Mouse (Mus musculus) midbrain, postnatal 0 days (tissue): ENCODE results near the gene Vax1. TPM values are rescaled to one million over a fixed set of nuclear protein-coding genes. Genes with fewer than 3 reads are reported as not detected.
A peak's percentile ranks its signal among the peaks of the same experiment; 100 is the strongest.

Experiments
- ATAC-seq: fragments of 200-750 bp; cut with Nextera tagmentation; 2 replicates; pipeline ENCODE4 v1.8.0; 2017; ENCODE audit warnings: moderate number of reproducible peaks, mild to moderate bottlenecking, moderate TSS enrichment, moderate library complexity; ENCODE audit not compliant: low FRiP score
- DNase-seq: peaks from one replicate; pipeline ENCODE4 v3.0.0-alpha.2; 2015; ENCODE audit warnings: low spot score
- H3K27ac ChIP-seq: fragments of 300-500 bp; sonication (generic); 2 replicates; pipeline ENCODE4 v1.5.1; 2014; ENCODE audit warnings: low read depth, mild to moderate bottlenecking, low read length, mixed read lengths
- H3K27me3 ChIP-seq: fragments of 300-500 bp; sonication (generic); 2 replicates; pipeline ENCODE4 v1.6.1; 2014; ENCODE audit warnings: low read length, control low read depth, mixed read lengths; ENCODE audit not compliant: insufficient read depth
- H3K36me3 ChIP-seq: fragments of 300-500 bp; sonication (generic); 2 replicates; pipeline ENCODE4 v1.6.1; 2014; ENCODE audit warnings: low read length, control low read depth, mixed read lengths; ENCODE audit not compliant: insufficient read depth
- H3K4me1 ChIP-seq: fragments of 300-500 bp; sonication (generic); 2 replicates; pipeline ENCODE4 v1.6.1; 2014; ENCODE audit warnings: mild to moderate bottlenecking, control low read depth, antibody characterized with exemption, low read length, mixed read lengths; ENCODE audit not compliant: insufficient read depth
- H3K4me2 ChIP-seq: fragments of 300-500 bp; sonication (generic); 2 replicates; pipeline ENCODE4 v1.6.1; 2014; ENCODE audit warnings: low read depth, mild to moderate bottlenecking, low read length, mixed read lengths; ENCODE audit not compliant: poor library complexity, severe bottlenecking
- H3K4me3 ChIP-seq: fragments of 300-500 bp; sonication (generic); 2 replicates; pipeline ENCODE4 v1.5.1; 2014; ENCODE audit warnings: low read depth, mild to moderate bottlenecking, low read length, moderate library complexity
- H3K9ac ChIP-seq: fragments of 300-500 bp; sonication (generic); replicated peaks from 2 replicates; pipeline ENCODE4 v1.6.1; 2014; ENCODE audit warnings: mild to moderate bottlenecking, low read length, moderate library complexity, mixed read lengths; ENCODE audit not compliant: poor library complexity, severe bottlenecking
- H3K9me3 ChIP-seq: fragments of 300-500 bp; sonication (generic); 2 replicates; pipeline ENCODE4 v1.6.1; 2016; ENCODE audit warnings: low read length, control low read depth
- CTCF ChIP-seq: IDR thresholded peaks from 2 replicates; pipeline ENCODE4 v1.5.1; 2016; ENCODE audit warnings: antibody characterized with exemption, mild to moderate bottlenecking
- WGBS: fragments of 180-500 bp; shearing (Covaris S2); extraction: QIAGEN DNeasy Blood & Tissue Kit; methylation state at CpG from one replicate; pipeline ENCODE4 v1.1.7; 2014; 5-methylcytosine and 5-hydroxymethylcytosine counted together
- polyA plus RNA-seq: library from polyadenylated mRNA; unstranded; fragments of >200 nt; fragmentation: Nextera tagmentation; extraction: Ambion mirVana; gene quantifications from 2 replicates; pipeline ENCODE4 v1.2.1, GENCODE M21; 2015
- total RNA-seq: library from RNA; depleted of rRNA; stranded (reverse); fragments of >200 nt; gene quantifications from 2 replicates; pipeline ENCODE4 v1.2.3, GENCODE M21; 2014

Vax1 gene
- total and polyA plus RNA-seq, 2 experiments from 2014 or later = 2.2 TPM; not detected in 1

DNA sequence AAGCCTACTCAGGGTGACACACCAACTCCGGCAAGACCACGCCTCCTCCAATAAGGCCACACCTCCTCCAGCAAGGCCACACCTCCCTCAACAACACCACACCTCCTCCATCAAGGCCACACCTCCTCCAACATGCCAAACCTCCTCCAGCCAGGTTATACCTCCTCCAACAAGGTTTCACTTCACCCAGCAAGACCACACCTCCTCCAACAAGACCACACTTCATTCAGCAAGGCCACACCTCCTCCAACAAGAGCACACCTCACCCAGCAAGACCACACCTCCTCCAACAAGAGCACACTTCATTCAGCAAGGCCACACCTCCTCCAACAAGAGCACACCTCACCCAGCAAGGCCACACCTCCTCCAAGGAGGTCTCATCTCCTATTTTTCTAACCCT is 15.7 kb downstream of the Vax1 start:
- WGBS = 74% methylated on average over 2 of the region's 2 CpGs

DNA sequence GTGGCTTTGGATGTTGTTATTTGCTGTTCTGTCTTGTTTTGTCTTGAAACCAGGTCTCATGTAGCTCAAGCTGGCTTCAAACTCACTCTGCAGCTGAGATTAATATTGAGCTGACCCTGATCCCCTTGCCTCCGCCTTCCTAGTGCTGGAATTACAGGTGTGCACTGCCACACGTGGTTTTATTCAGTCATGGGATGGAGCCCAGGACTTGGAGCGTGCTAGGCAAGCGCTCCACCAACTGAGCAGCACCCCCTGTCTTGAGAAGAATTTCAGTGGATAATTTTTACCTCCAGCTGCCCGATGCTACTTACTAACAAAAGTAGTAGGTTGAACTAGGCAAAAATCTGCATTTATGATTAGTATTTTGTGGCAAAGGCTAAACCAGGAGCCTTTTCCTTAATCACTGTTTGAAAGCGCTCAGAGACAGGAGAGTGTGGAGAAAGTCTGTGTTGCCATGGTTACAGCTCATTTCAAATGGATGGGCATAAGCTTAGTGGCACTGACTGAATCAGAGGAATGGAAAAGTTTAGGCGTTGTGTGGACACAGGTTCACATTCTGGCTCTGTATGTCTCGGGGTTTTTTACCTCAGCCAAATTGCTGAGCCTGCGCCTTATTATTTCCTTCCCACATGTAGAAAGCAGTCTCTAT is 24.2 kb downstream of the Vax1 start:
- H3K36me3 ChIP-seq = no peaks in the 10 kb centered on the region
- 0 out of 2 replicates have a peak, but pooled peaks cover 7% of the 10 kb centered on the region for H3K4me1 ChIP-seq
- H3K4me2 ChIP-seq = no peak overlapping the region
- WGBS = 28% methylated on average over 9 of the region's 9 CpGs
- 0 out of 2 replicates have a peak, but pooled peaks have one; percentile 68 for ATAC-seq
- peak; percentile 43 for TF ChIP-seq CTCF
- no peaks in the 10 kb centered on the region for H3K27me3 ChIP-seq
- DNase-seq = peak; percentile 69
- no peaks in the 10 kb centered on the region for H3K9me3 ChIP-seq
- no peak overlapping the region for H3K4me3 ChIP-seq
- no peak overlapping the region for H3K9ac ChIP-seq
- no peak overlapping the region for H3K27ac ChIP-seq

More for the DNA sequence above, 15.7 kb downstream of the Vax1 start:
- H3K4me2 ChIP-seq = no peak overlapping the region
- no peak overlapping the region for H3K27ac ChIP-seq
- no peak overlapping the region for H3K9ac ChIP-seq
- TF ChIP-seq CTCF = no peak
- H3K27me3 ChIP-seq = peaks cover 7% of the 10 kb centered on the region; the same call in 1 of the 2 replicates
- H3K9me3 ChIP-seq = no peaks in the 10 kb centered on the region
- H3K36me3 ChIP-seq = no peaks in the 10 kb centered on the region
- no peak for DNase-seq
- no peaks in the 10 kb centered on the region for H3K4me1 ChIP-seq
- no peak for ATAC-seq
- H3K4me3 ChIP-seq = no peak overlapping the region

DNA sequence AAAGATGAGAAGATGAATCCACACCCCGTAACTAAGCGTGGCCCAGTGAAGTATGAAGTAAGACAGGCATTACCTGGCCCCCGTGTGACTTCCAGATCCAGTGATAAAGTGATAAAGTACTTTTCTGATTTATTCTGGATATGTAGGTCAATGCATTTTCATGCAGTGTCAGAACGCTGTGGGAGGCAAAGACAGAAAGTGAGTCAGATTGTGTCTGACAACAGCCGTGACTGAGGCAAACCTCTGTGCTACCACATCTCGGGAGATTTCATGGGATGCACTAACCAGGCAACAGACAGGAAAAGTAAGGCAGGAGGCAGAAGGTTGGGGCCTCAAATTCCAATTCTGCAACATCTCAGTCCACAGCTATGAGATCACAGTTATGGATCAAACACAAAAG is 24.8 kb downstream of the Vax1 start:
- DNase-seq (no peak), ATAC-seq (no peak)
- 0 out of 2 replicates have a peak, but pooled peaks cover 7% of the 10 kb centered on the region for H3K4me1 ChIP-seq
- no peaks in the 10 kb centered on the region for H3K27me3 ChIP-seq
- no peak overlapping the region for H3K27ac ChIP-seq
- no peak for TF ChIP-seq CTCF
- H3K36me3 ChIP-seq = no peaks in the 10 kb centered on the region
- H3K4me3 ChIP-seq = no peak overlapping the region
- no peak overlapping the region for H3K4me2 ChIP-seq
- H3K9me3 ChIP-seq = no peaks in the 10 kb centered on the region
- no peak overlapping the region for H3K9ac ChIP-seq
- WGBS = 40% methylated on average over 6 of the region's 6 CpGs

DNA sequence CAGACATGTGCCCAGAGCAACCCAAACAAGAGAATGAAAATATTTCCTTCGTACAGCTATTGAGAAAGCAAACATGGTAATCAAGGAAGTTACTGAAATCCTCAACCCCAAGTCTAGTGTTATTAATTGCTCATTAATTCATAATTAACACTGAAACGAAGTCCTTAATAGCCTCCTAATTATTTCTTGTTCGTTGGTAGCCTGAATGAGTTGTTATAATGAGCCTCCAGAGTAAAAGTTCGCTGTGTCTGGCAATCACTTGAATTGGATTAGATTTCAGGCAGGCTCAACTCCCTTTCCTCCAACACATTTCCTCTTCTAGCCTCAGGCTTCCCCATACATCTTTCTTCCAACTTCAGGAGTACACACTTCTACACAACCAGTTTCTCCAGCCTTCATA is 27.6 kb downstream of the Vax1 start:
- H3K4me2 ChIP-seq = no peak overlapping the region
- 0 out of 2 replicates have a peak, but pooled peaks cover 7% of the 10 kb centered on the region for H3K4me1 ChIP-seq
- no peaks in the 10 kb centered on the region for H3K27me3 ChIP-seq
- no peak for DNase-seq
- whole genome bisulfite sequencing = 64% methylated on average over 4 of the region's 4 CpGs
- H3K4me3 ChIP-seq = no peak overlapping the region
- no peak overlapping the region for H3K27ac ChIP-seq
- H3K36me3 ChIP-seq = no peaks in the 10 kb centered on the region
- H3K9me3 ChIP-seq = no peaks in the 10 kb centered on the region
- H3K9ac ChIP-seq = no peak overlapping the region
- no peak for ATAC-seq
- no peak for TF ChIP-seq CTCF

DNA sequence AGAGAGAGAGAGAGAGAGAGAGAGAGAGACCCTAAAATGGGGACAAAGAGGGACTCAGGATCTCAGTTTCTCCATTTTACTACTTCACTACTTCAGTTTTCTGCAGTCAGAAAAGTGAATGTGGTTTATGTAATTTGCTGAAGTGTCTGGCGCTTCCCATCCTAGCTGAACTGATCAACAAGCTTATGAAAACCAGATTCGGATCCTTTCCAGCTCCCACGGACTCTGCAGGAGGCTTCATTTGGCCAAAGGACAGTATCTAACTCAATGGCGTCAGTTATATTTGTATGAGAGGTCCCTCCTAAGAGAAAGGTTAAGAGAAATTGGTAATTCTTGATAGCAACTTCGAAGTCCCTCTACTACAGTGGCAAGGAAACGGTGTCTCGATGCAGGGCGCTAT is 34.5 kb downstream of the Vax1 start:
- H3K9ac ChIP-seq = no peak overlapping the region
- no peak for ATAC-seq
- no peaks in the 10 kb centered on the region for H3K9me3 ChIP-seq
- no peak for DNase-seq
- H3K4me2 ChIP-seq = no peak overlapping the region
- H3K4me1 ChIP-seq = no peaks in the 10 kb centered on the region
- H3K36me3 ChIP-seq = no peaks in the 10 kb centered on the region
- 48% methylated on average over 8 of the region's 8 CpGs for whole genome bisulfite sequencing
- no peak overlapping the region for H3K4me3 ChIP-seq
- no peak overlapping the region for H3K27ac ChIP-seq
- peaks cover 10% of the 10 kb centered on the region; the same call in 1 of the 2 replicates for H3K27me3 ChIP-seq
- TF ChIP-seq CTCF = no peak

DNA sequence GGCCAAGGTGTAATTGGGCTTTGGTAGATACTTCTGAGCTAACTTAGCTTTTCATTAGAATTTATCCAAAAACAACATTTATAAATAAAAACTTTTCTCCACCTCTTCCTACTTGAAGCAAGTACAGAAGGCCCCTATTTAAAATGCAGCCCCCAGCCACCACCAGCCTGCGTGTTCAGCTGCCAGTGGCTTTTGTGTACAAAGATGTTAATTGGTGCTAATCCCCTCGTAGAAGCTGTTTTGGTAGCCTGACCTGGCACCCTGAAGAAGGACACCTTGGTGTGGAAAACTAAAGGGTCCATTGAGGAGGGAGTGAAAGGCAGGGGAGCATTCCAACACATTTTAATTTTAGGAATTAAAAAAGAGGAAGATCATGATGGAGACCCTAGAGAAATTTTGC is 34.9 kb downstream of the Vax1 start:
- TF ChIP-seq CTCF = no peak
- H3K4me3 ChIP-seq = no peak overlapping the region
- H3K9me3 ChIP-seq = no peaks in the 10 kb centered on the region
- H3K9ac ChIP-seq = no peak overlapping the region
- H3K27ac ChIP-seq = no peak overlapping the region
- 23% methylated on average over 2 of the region's 2 CpGs for WGBS
- no peaks in the 10 kb centered on the region for H3K4me1 ChIP-seq
- DNase-seq (no peak), ATAC-seq (no peak)
- H3K4me2 ChIP-seq = no peak overlapping the region
- peaks cover 10% of the 10 kb centered on the region; the same call in 1 of the 2 replicates for H3K27me3 ChIP-seq
- no peaks in the 10 kb centered on the region for H3K36me3 ChIP-seq
